Mouse (Mus musculus) intestine, postnatal 0 days (tissue): Measurements from ENCODE around the gene Vmn2r20. TPM values are rescaled to one million over a fixed set of nuclear protein-coding genes. Genes with fewer than 3 reads are reported as not detected.
"Not testable (repeated sequence)": the region's sequence is repeated elsewhere in the genome, so short reads cannot be mapped to it uniquely, and the experiment has no call there.

Source experiments
- ATAC-seq: fragments of 200-750 bp; cut with Nextera tagmentation; 2 replicates; pipeline ENCODE4 v1.8.0; 2017; ENCODE audit warnings: mild to moderate bottlenecking, moderate TSS enrichment, moderate library complexity
- H3K27ac ChIP-seq: fragments of 300-500 bp; sonication (generic); 2 replicates; pipeline ENCODE4 v1.5.1; 2014; ENCODE audit warnings: mild to moderate bottlenecking, low read depth, low read length, moderate library complexity
- H3K27me3 ChIP-seq: fragments of 300-500 bp; sonication (generic); replicated peaks from 2 replicates; pipeline ENCODE4 v1.6.1; 2014; ENCODE audit warnings: low read length, mixed read lengths; ENCODE audit not compliant: control insufficient read depth, insufficient read depth
- H3K36me3 ChIP-seq: fragments of 300-500 bp; sonication (generic); 2 replicates; pipeline ENCODE4 v1.6.1; 2014; ENCODE audit warnings: mild to moderate bottlenecking, moderate library complexity; ENCODE audit not compliant: control insufficient read depth, insufficient read depth
- H3K4me1 ChIP-seq: fragments of 300-500 bp; sonication (generic); replicated peaks from 2 replicates; pipeline ENCODE4 v1.6.1; 2014; ENCODE audit warnings: antibody characterized with exemption, low read length, mixed read lengths; ENCODE audit not compliant: control insufficient read depth, insufficient read depth
- H3K4me2 ChIP-seq: fragments of 300-500 bp; sonication (generic); replicated peaks from 2 replicates; pipeline ENCODE4 v1.6.1; 2014; ENCODE audit warnings: low read depth, mild to moderate bottlenecking, moderate library complexity
- H3K4me3 ChIP-seq: fragments of 300-500 bp; sonication (generic); 2 replicates; pipeline ENCODE4 v1.5.1; 2014; ENCODE audit warnings: low read depth, low read length
- H3K9ac ChIP-seq: fragments of 300-500 bp; sonication (generic); 2 replicates; pipeline ENCODE4 v1.6.1; 2014; ENCODE audit warnings: mild to moderate bottlenecking, low read depth, low read length
- H3K9me3 ChIP-seq: fragments of 300-500 bp; sonication (generic); 2 replicates; pipeline ENCODE4 v1.6.1; 2016; ENCODE audit warnings: mixed run types; ENCODE audit not compliant: control insufficient read depth
- CTCF ChIP-seq: sonication (generic); IDR thresholded peaks from 2 replicates; pipeline ENCODE4 v1.5.1; 2016; ENCODE audit warnings: low read depth, mild to moderate bottlenecking, control low read depth, antibody characterized with exemption, moderate library complexity
- WGBS: fragments of 180-500 bp; shearing (Covaris S2); extraction: QIAGEN DNeasy Blood & Tissue Kit; methylation state at CpG from one replicate; pipeline ENCODE4 v1.1.7; 2014; 5-methylcytosine and 5-hydroxymethylcytosine counted together
- polyA plus RNA-seq: library from polyadenylated mRNA; unstranded; fragments of >200 nt; fragmentation: Nextera tagmentation; extraction: Ambion mirVana; gene quantifications from 2 replicates; pipeline ENCODE4 v1.2.1, GENCODE M21; 2015

The Vmn2r20 gene
- not detected in 2 replicates for polyA plus RNA-seq

- not testable (repeated sequence) for H3K4me2 ChIP-seq, H3K9me3 ChIP-seq, H3K27ac ChIP-seq, ATAC-seq, H3K27me3 ChIP-seq, H3K4me3 ChIP-seq, H3K36me3 ChIP-seq, H3K4me1 ChIP-seq, H3K9ac ChIP-seq
- WGBS: no CpG with 5 or more reads among the region's 4 CpGs
Observed at GRCm38 (mm10) chr6:123418016-123418415, at the start of gene Vmn2r20. Gene Vmn2r20 (minus strand): TSS chr6:123418116.

GRCm38 (mm10) chr6:123424413-123424812 lies 6.5 kb upstream of the Vmn2r20 start:
- not testable (repeated sequence) for ATAC-seq, H3K9me3 ChIP-seq, H3K4me1 ChIP-seq, H3K4me2 ChIP-seq, H3K4me3 ChIP-seq, H3K9ac ChIP-seq, H3K27me3 ChIP-seq, H3K36me3 ChIP-seq, H3K27ac ChIP-seq
- WGBS: no CpG with 5 or more reads among the region's 1 CpGs

- not testable (repeated sequence) for H3K36me3 ChIP-seq, H3K27me3 ChIP-seq, ATAC-seq, H3K27ac ChIP-seq, H3K4me3 ChIP-seq, H3K4me2 ChIP-seq, H3K4me1 ChIP-seq, H3K9ac ChIP-seq, H3K9me3 ChIP-seq
- WGBS: no CpG with 5 or more reads among the region's 8 CpGs
Observed at GRCm38 (mm10) chr6:123406918-123407665, 10.8 kb downstream of the Vmn2r20 start.

GRCm38 (mm10) chr6:123388824-123389223 lies 29.1 kb downstream of the Vmn2r20 start:
- not testable (repeated sequence) for H3K27me3 ChIP-seq, H3K4me1 ChIP-seq, H3K4me2 ChIP-seq, H3K4me3 ChIP-seq, H3K36me3 ChIP-seq, H3K27ac ChIP-seq, H3K9ac ChIP-seq, H3K9me3 ChIP-seq, ATAC-seq

GRCm38 (mm10) chr6:123346141-123346540 lies 71.8 kb downstream of the Vmn2r20 start:
- 78% methylated on average over 1 of the region's 1 CpGs for WGBS
- Histone ChIP-seq H3K9ac (no peak overlapping the region), H3K4me2 (no peak overlapping the region), H3K36me3 (no peaks in the 10 kb centered on the region), H3K4me1 (no peaks in the 10 kb centered on the region), H3K4me3 (no peak overlapping the region), H3K9me3 (no peaks in the 10 kb centered on the region), H3K27ac (no peak overlapping the region), H3K27me3 (no peaks in the 10 kb centered on the region)
- TF ChIP-seq CTCF: no peak
- ATAC-seq: no peak

GRCm38 (mm10) chr6:123340093-123340492 lies 77.8 kb downstream of the Vmn2r20 start:
- Histone ChIP-seq H3K27ac (no peak overlapping the region), H3K9ac (no peak overlapping the region), H3K36me3 (no peaks in the 10 kb centered on the region), H3K4me3 (no peak overlapping the region), H3K9me3 (no peaks in the 10 kb centered on the region), H3K4me1 (no peaks in the 10 kb centered on the region), H3K4me2 (no peak overlapping the region), H3K27me3 (no peaks in the 10 kb centered on the region)
- no peak for TF ChIP-seq CTCF
- no peak for ATAC-seq

GRCm38 (mm10) chr6:123332503-123332902 lies 85.4 kb downstream of the Vmn2r20 start:
- H3K27ac ChIP-seq: no peak overlapping the region
- ATAC-seq: no peak
- no peaks in the 10 kb centered on the region for H3K36me3 ChIP-seq
- TF ChIP-seq CTCF: no peak
- H3K27me3 ChIP-seq: no peaks in the 10 kb centered on the region
- H3K4me1 ChIP-seq: no peaks in the 10 kb centered on the region
- H3K4me3 ChIP-seq: no peak overlapping the region
- H3K4me2 ChIP-seq: no peak overlapping the region
- WGBS: 32% methylated on average over 2 of the region's 2 CpGs
- H3K9ac ChIP-seq: no peak overlapping the region
- no peaks in the 10 kb centered on the region for H3K9me3 ChIP-seq

Other genes starting within 250 kb of the Vmn2r20 start
- gene Clec4b2, start 245.2 kb downstream of the Vmn2r20 start, polyA plus RNA-seq: not detected in 2 replicates
- 4.7 and 6.4 TPM in 2 replicates for gene Clec4n, start 188.3 kb downstream of the Vmn2r20 start, polyA plus RNA-seq
- gene Clec4d, start 156.0 kb downstream of the Vmn2r20 start, polyA plus RNA-seq: 0.14 and 0.31 TPM in 2 replicates
- gene Clec4e, start 128.2 kb downstream of the Vmn2r20 start, polyA plus RNA-seq: not detected in 2 replicates
- not detected in 2 replicates for gene Vmn2r19, start 109.8 kb downstream of the Vmn2r20 start, polyA plus RNA-seq
- gene Vmn2r21, start 115.3 kb upstream of the Vmn2r20 start, polyA plus RNA-seq: not detected in 2 replicates
- gene Vmn2r22, start 232.6 kb upstream of the Vmn2r20 start, polyA plus RNA-seq: not detected in 2 replicates